Mouse (Mus musculus) kidney, adult 8-10 months (tissue): ENCODE measurements around the gene Asl.
"Not testable (repeated sequence)": the region's sequence is repeated elsewhere in the genome, so short reads cannot be mapped to it uniquely, and the experiment has no call there.

Experiments
- DNase-seq, 2 experiments: peaks; one replicate each; pipeline ENCODE4 v3.0.0; 2022

Asl gene

DNA sequence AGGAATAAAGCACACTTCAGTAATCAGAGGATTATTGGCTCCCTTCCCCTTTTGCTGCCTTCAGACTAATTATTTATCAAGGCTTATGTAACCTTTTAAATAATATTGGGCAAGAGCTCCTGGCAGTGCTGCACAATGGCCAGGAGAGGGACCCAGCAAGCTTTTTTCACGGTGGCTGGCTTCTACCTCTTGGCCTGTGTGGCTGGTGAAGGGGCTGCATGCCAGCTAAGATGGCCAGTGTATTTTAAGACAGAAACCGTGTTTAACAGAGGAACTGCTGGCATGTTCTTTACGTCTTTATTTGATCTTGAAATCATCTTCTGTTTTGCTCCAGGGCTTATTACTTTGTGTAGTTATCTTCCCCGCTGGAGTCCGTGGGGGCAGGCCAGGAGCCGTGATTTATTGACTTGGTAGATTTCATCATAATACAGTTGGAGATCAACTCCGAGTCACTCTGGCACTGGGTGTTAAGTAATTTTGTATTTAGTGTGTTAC lies 15.2 kb upstream of the Asl start:
- DNase-seq: peak; percentile 73 to 83

DNA sequence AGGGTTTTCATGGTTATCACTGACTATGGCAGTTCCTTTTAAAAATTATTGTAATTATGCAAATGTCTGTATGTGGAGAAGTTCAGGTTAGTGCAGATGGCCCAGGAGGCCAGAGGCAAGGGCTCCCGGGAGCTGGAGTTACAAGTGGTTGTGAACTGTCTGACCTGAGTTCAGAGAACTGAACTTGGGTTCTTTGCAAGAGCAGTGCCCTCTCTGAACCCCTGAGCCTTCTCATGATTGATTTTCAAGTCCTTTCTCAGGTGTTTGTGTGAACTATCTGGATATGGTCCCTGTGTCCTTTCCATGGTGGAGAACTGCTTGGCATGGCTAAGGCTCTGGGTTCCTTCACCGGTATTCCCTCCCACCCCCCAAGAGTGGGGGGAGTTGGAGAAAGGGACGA lies 14.7 kb upstream of the Asl start:
- no peak for DNase-seq

DNA sequence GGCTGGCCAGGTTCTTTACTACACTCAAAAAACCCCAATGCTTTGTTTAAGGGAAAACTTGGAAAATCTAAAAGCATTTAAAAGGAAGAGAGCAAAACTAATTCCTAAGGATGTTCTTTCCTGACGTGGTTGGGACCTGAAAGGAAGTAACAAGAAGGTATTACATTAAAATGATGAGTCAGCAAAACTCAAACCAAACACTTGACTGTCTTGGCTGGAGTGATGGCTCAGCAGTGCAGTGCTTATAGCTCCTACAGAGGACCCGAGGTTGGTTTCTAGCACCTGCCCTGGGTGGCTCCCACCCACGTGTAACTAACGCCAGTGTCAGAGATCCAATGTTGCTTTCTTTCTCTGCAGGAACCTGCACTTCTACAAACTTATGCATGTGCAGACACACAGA lies 12.2 kb upstream of the Asl start:
- DNase-seq: no peak

DNA sequence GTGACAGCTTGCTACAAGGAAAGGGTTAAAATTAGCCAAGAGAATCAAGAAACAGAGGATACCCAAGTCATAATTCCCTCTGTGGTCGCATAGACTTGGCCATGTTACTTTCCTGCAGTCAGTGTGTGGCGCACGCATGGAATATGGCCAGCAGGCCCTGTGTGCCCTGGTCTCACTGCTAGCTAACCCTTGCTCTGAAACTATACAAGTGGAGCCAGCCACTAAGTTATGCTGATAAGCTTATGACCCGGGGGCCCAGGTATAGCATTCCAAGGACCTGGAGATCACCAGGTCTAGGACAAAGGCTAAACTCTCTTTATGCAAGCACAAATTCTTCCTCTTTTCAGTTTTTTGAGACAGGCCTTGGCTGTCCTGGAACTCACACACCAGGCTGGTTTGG lies 11.8 kb upstream of the Asl start:
- DNase-seq: no peak

DNA sequence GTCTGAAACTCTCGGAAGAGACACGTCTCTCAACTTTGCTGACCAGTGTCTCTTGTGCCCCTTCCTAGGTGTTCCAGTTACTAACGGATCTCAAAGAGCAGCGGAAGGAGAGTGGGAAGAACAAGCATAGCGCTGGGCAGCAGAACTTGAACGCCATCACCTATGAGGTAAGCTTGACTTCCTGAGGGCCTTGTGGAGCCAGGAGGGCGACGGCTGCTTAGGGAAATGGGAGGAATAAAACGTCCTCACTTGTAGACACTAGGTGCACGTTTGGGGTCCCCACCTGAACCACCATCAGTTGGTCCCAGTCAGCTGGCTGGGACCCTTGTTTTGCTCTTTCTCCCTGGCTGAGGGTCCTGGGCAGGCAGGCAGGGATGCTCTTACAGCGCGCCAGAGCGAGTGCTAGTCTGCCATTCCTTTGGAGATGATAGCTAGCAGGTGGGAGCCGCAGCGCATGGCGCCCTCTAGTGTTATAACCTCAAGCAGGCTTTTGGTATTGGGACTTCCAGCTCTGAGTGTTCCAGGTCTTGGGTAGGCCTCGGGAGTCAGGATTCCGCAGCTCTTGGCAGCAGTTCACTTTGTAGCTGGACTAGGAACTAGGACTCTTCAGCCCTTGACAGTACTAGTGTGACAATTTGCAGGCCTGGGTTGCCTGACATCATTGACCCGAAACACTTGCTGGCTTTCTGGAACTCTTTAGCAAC lies 8.9 kb upstream of the Asl start:
- peak; percentile 71 to 77 for DNase-seq

DNA sequence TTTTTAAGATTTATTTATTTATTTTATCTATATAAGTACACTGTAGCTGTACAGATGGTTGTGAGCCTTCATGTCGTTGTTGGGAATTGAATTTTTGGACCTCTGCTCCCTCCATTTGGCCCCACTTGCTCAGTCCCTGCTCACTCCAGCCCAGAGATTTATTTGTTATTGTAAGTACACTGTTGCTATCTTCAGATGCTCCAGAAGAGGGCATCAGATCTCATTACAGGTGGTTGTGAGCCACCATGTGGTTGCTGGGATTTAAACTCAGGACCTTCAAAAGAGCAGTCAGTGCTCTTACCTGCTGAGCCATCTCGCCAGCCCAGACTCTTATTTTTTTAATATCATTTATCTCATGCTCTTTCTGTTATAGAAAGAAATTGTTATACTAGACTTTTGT lies 7.3 kb upstream of the Asl start:
- DNase-seq: not testable (repeated sequence)

DNA sequence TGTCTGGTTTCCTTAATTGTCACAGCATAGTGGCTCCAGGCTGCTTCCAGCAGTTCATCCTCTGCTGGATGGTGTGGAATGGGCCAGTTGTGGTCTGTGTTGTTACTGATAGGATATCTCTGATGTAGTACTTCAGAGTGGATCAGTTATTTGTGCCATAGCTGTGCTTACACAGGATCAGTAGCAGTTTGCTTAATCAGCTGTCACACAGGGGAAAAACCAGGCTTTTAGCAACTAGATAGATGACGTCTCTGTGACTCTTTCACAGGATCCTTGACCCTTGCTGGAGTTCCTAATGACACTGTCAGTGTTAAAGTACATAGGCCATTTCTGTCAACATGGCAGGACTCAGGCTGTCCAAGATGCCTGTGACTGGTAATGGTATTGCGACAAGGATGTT lies 4.8 kb upstream of the Asl start:
- no peak for DNase-seq

DNA sequence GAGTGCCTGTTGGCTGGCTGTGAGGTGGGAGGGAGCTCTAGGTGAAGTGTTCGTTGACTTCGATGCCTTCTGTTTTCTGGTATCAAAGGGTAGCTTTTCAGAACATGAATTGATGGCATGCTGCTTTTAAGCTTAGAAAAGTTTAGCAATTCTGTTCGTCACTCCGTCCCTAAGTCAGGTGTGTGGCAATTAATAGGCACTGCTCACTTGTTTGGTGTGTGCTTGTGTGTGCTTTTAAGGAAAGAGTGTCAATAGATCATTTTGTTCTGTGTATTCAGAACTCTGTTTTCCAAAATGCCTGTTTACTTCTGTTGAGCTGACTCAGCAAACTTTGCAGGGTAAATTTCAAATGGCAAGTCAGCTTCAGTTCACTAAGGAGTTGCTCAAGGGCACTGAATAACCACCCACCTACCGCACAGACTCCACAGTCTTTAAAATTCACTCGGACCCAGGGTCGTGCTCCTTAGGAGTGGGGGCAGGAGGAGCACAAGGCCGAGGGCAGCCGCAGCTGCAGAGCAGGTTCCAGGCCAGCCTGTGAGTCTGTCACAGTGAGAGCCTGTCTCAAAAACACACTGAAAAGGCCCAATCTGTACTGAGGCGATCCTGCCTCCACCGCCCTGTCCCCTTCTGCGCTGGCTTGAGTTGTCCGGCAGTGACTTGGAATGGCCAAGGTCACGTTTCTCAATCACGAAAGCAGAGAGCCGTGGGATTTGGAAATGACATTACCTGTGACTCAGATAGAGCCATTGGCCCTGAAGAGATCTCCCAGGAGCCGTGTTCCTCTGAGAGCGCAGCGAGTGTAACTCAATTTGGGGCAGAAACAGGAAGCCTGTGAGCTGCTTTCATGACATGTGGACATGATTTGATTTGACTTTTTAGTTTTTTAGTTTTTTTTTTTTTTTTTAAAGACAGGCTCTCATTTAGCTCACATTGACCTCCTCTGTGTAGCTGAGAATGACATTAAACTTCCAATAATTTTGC lies 2.7 kb upstream of the Asl start:
- DNase-seq: no peak

DNA sequence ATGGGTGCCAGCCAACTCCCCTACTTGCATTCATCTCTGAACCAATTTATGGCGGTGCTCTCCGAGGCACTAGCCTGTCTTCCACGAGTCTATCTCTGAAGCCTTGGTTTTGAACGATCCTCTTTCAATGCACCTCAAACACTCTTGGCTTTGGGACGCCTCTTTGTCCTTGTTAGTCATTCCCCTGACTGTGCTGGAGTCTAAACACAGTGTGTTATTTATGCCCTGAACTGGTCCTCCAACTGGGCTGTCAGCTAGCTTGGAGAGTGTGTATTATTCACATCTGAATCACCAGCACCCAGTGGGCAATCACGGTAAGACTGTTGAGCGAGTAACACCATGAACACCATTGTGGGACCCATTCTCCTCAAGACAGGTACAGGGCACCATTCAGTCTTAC lies 1.4 kb downstream of the Asl start:
- no peak for DNase-seq

DNA sequence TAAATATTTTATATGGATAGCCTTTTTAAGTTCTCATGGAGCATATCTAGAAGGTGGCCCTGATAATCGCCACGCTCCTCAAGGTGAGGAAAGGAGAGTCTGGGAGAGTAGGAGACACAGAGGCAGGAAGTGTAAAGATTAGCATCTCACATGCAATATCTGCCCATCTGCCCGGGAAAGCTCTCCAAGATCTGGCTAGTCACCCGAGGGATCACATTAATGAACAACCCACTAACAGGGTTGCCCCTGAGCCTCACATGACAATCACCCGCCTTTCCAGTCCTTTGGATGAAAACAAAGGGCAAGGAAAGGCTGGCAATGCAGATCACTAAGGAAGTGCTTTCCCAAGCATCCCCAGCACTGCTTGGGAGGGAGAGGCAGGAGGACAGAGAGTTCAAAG lies 1.9 kb downstream of the Asl start:
- DNase-seq: peak; percentile 86 to 89

DNA sequence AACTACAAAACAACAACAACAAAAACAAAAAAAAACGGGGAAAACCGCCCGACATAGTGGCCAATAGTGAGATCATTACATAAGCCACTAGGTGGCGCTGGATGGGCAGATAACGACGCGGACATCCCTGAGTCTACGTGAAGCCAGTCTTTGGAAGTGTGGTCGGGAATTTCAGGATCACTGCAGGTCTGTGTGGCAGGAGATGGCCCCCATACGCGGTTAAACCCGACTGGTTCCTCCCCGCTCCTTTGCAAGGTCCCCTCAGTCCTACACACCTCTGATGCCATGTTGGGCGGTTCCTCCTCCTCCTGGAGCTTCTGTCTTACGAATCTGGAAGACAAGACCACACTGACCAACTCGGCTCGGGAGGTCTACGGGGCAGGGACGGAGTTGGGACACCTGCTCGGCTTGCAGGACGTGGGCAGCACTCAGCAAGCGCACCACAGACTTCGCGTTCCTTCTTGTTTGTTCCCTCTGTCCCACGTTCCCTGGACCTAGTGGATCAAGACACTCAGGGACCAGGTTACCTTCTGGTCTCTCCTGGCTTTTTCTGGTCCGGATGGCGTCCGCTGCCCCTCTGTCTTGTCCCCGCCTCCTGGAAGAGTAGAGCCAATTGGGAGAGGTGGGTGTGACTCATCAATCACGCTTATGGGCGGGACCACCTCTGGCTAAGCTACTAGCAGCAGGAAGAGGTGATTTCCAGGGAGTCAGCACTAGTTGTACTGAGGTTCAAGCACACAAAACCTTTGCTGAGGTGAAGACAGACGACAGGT lies 5.1 kb downstream of the Asl start:
- DNase-seq: peak; percentile 96 to 97

DNA sequence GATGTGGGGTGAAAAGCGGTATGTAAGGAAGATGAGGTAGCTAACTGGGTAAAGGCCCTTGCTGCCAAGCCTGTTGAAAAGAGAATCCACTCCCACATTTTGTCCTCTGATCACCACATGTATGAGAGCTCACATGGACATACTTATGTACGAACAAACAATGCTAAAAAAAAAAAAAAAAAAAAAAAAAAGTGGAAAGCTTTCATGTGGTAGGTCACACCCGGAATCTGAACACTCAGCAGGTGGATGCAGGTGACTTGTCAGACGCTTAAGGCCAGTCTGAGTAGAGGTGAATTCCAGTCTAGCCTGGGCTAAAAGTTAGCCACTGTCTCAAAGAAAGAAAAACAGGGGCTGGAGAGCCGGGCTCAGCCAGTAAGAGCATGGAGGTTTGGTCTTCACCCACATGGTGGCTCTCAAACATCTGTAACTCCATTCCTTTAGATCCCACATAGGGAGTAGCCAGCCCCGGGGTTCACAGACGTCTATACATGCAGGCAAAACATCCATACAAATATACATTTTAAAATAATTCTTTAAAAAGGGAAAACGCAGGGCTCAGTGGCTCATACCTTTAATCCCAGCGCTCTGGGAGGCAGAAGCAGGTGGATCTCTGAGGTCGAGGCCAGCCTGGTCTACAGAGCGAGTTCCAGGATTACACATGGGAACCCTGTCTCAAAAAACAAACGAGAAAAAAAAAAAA lies 5.8 kb downstream of the Asl start:
- DNase-seq: no peak

DNA sequence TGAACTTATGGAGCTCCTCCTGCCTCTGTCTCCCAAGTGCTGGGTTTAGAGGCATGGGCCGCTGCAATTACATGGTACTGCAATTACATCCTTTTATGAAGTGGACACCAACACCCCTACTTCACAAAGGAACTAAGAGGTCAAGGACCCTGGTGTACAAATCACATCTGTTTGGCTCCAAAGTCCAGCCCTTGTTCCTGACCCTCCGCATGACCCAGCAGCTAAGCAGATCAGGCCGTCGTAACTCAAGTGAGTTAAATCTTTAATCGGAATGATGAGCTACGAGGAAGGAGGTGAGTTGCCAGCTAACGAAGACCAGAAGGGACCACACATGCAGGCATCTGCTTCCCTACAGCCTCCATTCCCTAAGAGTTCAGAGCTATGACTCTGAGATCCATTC lies 6.7 kb downstream of the Asl start:
- peak; percentile 71 to 73 for DNase-seq

DNA sequence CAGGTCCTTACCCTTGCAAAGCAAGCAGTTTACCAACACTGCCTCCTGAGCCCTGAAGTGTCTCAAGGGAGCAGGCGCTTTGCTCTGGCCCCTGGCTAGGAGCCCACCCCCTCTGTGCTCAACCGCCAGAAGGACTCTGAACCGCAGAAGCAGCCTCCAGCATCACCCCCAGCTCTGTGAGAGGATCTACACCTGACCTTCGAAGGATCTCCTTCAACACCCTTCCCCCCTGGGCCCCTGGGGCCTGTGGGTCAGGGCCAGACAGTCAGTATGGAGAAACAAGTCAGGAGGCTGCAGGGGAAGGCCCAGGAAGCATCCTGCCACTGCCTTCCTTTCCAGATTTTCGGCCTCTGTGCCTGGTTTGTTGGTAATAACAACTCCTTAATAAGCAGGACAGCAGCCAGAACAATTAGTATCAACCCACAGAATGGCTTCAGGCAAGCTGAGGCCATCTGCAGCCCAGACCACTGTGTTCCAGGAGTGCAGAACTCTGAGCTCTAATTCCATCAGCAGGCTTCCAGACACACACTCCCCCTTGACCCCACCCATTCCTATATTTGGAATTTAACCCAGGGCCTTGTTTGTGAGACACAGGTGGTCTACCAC lies 7.6 kb downstream of the Asl start:
- peak; percentile 45 to 53 for DNase-seq

DNA sequence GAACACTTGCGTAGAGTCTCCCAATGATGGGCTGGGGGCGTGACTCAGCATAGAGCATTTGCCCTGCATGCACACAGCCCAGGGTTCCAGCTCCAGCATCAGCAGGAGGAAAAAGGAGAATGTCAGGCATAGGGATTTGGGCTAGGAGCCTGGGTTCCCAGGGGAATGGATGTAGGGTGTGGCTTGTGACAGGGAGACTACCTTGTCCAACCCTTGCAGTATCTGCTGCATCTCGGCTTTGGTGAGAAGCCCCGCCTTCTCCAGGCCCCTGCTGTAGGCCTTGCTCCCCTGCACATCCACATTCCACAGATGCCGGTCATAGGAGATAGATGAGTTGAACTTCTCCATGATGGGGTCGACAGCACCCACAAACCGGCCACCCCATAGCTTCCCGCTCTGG lies 9.6 kb downstream of the Asl start:
- no peak for DNase-seq

DNA sequence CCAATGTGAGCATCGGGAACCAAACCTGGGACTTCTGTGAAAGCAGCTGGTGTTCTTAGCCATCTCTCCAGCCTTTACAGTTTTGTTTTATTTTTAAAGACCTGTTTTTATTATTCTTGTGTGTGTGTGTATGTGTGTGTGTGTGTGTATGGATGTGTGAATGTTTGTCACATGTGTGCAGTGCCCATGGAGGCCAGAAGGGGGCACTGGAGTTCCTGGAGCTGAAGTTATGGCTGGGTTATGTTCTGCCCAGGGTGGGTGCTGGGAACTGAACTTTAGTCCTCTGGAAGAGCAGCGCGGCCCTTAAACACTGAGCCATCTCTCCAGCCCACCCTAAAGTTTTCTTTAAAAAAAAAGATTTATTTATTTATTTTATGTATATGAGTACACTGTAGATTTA lies 13.9 kb downstream of the Asl start:
- no peak for DNase-seq

DNA sequence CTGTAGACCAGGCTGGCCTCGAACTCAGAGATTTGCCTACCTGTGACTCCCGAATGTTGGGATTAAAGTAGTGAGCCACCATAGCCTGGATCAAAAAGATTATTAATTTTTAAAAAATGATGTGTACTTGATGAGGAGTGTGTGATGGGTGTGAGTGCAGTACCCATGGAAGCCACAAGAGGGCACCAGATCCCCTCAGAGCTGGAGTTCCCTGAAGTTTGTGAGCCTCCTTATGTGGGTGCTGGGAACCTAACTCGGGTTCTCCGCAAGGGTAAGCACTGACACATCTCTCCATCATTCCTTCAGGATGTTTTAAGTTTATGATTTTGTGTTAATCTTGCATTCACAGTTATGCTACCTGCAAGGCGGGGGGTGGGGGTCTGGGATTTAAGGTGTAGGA lies 18.1 kb downstream of the Asl start:
- DNase-seq: no peak

DNA sequence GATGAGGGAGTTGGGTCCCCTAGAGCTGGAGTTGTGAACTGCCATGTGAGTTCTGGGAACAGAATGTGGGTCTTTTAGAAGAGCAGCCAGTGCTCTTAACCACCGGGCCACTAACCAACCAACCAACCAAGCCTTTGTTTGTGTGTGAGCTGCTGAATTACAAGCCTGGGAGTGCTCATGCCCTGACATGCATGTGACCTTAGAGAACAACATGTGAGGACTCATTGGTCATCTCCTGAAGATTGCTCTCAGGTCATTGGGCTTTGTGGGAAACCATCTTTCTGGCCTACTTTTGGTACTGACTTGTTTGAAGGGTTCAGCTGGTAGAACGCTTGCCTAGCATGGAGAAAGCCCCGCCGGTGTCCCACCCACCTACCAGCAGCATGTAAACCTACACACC lies 19.3 kb downstream of the Asl start:
- no peak for DNase-seq

DNA sequence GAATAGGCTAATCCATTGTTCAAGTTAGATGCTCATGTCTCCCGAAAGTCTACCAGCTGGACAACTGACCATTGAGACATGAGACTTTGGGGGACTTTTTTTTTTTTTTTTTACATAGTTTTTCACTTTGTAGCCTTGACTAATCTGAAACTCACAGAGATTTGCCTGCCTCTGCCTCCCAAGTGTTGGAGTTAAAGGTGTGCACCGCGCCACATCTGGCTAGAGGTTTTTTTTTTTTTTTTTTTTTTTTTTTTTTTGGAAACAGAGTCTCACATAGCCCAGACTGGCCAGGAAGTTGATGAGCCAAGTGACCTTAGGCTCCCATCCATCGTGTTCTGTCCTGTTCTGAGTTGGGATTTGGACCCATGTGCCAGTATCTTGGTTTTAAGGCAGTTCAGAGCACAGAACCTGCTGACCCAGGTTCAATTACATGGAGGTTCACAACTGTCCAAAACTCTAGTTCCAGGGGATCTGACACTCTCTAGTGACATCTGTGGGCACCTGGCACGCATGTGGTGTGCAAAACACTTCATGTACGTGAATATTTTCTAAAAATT lies 20.9 kb downstream of the Asl start:
- DNase-seq: no peak

DNA sequence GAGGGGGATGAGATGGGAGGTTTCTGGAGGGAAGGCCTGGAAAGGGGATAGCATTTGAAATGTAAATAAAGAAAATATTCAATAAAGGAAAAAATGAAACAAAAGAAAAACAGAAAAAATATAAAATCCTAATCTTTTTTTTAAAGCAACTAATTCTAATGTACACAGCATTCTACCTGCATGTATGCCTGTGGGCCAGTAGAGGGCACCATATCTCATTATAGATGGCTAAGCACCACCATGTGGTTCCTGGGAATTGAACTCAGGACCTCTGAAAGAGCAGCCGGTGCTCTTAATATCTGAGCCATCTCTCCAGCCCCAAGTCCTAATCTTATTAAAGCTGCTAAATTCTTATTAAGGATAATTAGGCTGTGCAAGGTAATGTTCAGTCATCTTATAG lies 21.7 kb downstream of the Asl start:
- no peak for DNase-seq

DNA sequence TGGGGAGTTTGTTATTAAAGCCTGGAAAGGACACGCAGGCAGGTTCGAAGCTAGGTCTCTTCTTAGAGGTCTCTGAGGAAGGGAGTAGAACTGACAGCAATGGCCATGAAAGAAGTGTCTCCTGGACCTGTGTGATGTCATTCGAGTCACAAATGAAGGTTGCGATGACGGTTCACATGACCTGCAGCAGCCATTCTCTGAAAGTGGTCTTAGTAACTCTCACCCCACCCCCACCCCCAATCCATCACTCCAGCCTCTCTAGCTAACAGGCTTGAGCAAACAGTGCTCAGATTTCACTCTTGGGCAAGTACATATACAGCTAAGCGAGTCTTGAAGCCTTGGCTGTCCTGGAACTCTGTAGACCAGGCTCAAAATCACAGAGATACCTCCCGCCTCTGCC lies 25.8 kb downstream of the Asl start:
- DNase-seq: no peak
